Mouse (Mus musculus) testis, adult 10 weeks (tissue): Measurements from ENCODE around the gene Slco4a1. TPM values are rescaled to one million over a fixed set of nuclear protein-coding genes. Genes with fewer than 3 reads are reported as not detected.

ENCODE experiments used
- polyA plus RNA-seq: library from polyadenylated mRNA; stranded (reverse); fragments of 350-450 nt; fragmentation: Illumina TruSeq; extraction: RNeasy Lipid Tissue Mini Kit (QIAGEN cat#74804); gene quantifications from one replicate; pipeline ENCODE4 v1.2.3, GENCODE M21; 2014; ENCODE audit warnings: low read depth, low replicate concordance

Slco4a1 gene
- not detected for polyA plus RNA-seq

DNA sequence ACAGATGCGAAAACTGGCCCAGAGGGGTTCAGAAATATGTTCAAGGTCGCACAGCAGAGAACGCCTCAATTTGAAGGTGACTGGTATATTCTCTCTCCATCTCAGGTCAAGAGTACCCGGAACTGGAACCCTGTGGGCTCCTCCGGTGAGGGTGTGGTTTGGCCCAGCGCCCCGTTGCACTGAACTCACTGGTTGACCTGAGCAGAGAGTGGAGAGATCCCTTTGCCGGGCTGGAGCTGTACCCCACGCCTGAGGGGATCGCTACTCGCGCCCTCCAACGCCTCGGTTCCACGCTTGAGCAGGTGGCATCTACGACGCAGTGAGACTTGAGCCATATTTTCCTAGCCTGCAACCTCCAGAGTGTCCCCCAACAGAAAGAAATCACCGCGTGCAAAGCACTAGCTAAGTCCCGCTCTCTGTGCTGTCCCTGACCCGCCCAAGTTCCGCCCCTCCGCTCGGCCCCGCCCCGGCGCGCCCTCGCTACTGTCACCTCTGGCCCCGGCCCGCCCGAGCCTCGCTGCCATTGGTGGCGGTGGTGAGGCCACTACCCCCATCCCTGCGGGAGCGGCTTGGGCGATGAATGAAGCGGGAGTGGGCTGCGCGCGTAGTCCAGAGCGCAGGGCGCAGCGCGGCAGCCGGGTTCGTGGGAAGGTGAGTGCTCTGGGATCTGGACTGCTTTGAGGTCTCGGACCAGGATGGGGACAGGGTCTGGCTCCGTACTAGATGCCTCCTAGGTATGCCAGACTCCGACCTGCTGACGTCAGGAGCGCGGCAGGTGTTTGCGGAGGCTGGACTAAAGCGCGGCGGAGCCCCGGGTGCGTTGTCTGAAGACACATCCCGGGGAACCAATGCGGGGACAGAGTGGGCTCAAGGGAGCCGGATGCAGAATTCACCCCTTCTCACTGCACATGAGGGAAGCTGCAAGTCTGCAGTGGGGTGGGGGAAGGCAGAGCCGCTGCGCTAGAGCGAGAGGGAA lies at the start of gene Slco4a1:
Gene Slco4a1 (plus strand): TSS at position 523 of the 976 bp plus-strand sequence.

DNA sequence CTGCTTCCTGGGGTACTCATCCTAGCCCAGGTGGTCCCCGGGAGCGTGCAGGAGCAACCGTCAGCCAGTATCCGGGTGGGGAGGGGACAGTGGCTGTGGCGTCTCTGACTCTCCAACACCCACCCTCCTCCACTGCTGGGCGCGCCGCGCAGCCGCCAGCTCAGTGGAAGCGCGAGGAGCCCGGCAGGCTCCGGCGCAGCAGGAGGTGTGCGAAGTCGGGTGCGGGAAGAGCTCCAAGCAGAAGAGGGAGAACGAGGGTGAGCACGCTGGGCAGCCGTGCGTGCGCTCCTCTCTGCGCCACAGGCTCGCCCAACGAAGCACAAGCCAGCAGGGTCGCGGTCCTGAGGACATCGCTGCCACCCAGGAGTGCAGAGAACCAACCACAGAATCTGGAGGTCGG lies 43.7 kb downstream of the Slco4a1 start, which contains the start of gene Ntsr1:
Gene Ntsr1 (plus strand): TSS at position 236 of the 400 bp plus-strand sequence.

Other genes starting within 250 kb of the Slco4a1 start
- gene Lama5, start 230.4 kb upstream of the Slco4a1 start, polyA plus RNA-seq, result 0.35 TPM
- 56.7 TPM for gene Rps21, start 198.9 kb upstream of the Slco4a1 start, polyA plus RNA-seq
- 10.9 TPM for gene Cables2, start 182.7 kb upstream of the Slco4a1 start, polyA plus RNA-seq
- not detected for gene Rbbp8nl, start 166.4 kb upstream of the Slco4a1 start, polyA plus RNA-seq
- gene Gata5, start 121.5 kb upstream of the Slco4a1 start, polyA plus RNA-seq, result 0.06 TPM
- gene Ntsr1, start 43.7 kb downstream of the Slco4a1 start, polyA plus RNA-seq, result 0.11 TPM
- gene Mrgbp, start 125.1 kb downstream of the Slco4a1 start, polyA plus RNA-seq, result 77.9 TPM
- 9.0 TPM for gene Ogfr, start 133.0 kb downstream of the Slco4a1 start, polyA plus RNA-seq
- 1.1 TPM for gene Col9a3, start 141.5 kb downstream of the Slco4a1 start, polyA plus RNA-seq
- gene Tcfl5, start 186.5 kb downstream of the Slco4a1 start, polyA plus RNA-seq, result 418 TPM